Mouse (Mus musculus) c-Kit-positive CD71-negative TER-119-negative erythroid progenitor cells, embryonic 14.5 days (primary cell): ENCODE measurements around the gene Mical3.
"Not testable (repeated sequence)": the region's sequence is repeated elsewhere in the genome, so short reads cannot be mapped to it uniquely, and the experiment has no call there.

Experiments
- DNase-seq: peaks from one replicate; pipeline ENCODE4 v3.0.0-alpha.2; 2013; ENCODE audit warnings: low read depth

Gene Mical3

DNA sequence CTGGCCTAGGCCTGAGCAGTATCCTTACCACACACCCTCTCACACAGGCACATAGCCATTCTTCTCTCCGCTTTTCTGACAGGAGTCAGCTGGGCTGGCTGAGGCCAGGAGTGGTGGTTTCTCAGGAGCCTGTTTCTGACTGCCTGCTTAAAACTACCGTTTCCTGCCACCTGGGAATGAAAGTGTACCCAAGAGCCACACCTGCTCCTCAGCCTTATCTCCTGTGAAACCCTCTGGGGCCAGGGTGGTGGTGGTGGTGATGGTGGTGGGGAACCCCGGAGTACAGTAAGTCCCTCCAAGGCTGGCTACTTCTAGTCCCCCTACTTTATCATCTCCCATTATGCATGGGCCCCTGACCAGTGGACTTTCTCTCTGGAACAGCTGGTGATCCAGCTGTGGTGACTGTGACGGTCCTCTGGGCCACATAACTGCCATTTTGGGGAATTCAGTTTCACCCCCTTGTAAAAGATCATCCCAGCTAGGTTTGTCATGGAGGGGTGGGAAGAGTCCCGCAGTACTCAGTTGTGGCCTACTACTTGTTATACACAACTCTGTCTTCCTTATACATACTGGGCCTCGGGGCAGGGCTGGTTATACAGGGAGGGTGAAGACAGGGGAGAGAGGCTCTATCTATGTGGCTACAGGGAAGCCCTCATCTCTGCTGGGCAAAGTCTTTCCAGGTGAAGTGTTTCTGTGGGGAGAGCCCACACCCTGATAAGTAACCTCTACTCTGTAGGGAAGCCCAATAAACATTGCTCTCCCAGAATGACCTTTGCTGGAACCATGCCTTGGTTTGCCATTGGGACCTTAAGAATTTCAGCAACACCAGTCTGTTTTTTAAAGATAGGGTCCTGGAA lies 200.1 kb downstream of the Mical3 start:
- no peak for DNase-seq

DNA sequence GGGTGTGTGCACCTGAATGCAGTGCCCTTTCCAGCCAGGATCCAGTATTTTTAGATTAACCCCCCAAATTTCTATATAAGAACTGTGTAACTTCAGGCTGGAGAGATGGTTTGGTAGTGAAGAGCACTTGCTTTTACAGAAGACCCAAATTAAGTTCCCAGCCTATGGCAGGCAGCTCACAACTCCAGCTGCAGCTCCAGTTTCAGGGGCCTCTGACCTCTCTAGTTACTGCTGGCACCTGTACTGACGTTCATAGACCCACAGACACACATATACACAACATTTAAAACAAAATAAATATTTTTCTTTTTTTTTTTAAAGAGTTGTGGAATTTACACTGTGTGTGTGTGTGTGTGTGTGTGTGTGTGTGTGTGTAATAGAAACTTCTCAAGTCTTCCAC lies 201.4 kb downstream of the Mical3 start:
- no peak for DNase-seq

DNA sequence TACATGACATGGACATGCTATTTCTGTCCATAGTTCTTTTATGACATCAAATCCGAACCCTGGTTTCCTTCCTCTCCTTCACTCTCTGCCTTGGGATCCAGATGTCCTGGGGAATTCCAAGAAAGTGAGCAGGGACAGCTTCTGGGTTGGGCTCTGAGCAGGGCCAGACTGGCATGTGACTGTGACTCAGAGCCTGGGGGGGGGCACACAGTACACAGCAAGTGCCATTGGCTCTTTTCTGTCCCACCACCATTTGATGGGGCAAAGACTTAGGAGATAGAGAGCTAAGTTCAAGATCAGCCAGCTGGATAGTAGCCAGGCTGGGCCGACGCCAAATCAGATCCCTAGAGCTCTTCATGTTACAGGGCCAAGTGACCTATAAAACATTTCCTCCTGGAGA lies 203.0 kb downstream of the Mical3 start:
- no peak for DNase-seq

DNA sequence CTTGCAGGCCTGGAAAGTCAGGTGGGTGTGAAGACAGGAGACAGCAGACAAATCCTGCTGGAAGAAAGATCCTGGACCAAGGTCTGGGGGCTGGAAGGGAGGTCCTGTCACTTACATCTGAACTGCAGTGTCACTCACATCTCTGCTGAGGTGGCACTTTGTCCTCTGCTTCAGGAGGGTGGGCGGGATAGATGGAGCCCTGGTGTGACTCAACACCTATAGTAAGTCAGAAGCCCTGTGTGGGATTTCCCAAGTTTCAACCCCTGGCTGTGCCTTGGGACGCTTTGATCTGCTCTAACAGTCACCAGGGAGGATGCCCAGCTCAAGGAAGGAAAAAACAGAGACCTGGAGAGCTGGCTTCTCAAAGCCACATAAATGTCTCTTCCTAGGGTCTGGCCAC lies 203.9 kb downstream of the Mical3 start:
- DNase-seq, result no peak

DNA sequence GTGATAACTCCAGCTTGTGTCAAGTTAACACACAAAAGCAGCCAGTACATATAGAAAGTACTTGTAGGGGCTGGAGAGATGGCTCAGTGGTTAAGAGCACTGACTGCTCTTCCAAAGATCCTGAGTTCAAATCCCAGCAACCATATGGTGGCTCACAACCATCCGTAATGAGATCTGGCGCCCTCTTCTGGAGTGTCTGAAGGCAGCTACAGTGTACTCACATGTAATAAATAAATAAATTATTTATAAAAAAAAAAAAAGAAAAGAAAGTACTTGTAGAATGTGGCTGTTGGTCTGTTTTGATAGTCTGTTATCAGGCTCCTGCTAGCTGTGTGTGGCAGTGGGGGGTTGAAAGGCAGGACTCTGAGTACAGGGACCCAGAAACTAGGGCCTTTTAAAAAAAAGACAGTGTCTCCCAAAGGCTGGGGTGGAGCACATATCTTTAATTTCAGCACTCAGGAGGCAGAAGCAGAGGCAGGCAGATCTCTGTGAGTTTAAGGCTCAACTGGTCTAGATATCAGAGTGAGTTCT lies 205.9 kb downstream of the Mical3 start:
- not testable (repeated sequence) for DNase-seq

DNA sequence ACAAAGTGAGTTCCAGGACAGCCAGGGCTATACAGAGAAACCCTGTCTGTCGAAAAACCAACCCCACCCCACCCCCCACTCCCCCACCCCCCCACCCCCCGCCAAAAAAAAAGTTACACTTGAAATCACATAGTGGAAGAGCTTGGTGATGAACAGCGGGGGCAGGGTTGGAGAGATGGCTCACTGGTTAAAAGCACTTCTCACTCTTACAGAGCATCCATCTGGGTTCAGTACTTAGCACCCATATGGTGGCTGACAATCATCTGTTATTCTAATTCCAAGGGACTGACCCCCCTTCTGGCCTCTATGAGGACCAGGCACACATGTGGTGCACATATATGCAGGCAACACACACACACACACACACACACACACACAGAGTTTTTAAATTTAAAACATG lies 212.8 kb downstream of the Mical3 start:
- no peak for DNase-seq

DNA sequence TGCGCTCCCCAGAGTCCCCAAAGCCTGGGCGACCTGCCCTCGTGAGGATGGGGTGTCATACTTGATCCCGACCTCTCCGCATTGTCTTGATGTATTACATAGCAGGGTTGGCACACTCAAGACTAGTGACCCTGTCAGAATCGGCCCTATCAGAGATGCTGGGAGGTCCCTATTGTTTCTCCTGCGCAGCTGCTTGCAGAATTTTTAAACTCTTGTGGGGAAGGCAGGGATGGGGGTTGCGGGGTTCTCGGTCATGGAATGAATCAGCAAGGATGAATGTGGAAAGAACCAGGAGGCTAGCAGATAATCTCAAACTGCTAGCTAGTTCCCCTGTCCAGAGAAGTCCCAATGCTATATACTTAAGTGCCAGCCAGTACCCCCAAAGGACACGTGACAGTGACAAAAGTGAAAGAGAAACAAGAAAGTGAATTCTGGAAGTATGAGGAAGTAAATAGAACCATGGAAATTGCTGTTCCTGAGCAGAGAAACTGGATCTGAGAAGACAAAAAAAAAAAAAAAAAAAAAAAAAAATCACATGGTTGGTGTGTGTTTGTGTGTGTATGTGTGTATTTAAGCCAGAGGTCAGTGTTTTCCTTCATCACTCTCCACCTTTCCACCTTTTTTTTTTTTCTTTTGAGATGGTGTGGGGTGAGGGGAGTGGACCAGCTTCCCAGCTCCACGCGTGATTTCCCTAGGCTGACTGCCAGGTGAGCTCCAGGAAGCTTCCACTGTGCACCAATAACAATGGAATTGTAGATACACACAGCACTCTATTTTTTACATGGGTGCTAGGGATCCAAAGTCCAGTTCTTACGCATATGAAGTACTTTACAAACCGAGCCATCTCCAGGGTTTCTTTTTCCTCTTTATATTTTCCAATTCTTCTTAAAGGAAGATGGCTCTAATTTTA lies 213.6 kb downstream of the Mical3 start:
- not testable (repeated sequence) for DNase-seq

DNA sequence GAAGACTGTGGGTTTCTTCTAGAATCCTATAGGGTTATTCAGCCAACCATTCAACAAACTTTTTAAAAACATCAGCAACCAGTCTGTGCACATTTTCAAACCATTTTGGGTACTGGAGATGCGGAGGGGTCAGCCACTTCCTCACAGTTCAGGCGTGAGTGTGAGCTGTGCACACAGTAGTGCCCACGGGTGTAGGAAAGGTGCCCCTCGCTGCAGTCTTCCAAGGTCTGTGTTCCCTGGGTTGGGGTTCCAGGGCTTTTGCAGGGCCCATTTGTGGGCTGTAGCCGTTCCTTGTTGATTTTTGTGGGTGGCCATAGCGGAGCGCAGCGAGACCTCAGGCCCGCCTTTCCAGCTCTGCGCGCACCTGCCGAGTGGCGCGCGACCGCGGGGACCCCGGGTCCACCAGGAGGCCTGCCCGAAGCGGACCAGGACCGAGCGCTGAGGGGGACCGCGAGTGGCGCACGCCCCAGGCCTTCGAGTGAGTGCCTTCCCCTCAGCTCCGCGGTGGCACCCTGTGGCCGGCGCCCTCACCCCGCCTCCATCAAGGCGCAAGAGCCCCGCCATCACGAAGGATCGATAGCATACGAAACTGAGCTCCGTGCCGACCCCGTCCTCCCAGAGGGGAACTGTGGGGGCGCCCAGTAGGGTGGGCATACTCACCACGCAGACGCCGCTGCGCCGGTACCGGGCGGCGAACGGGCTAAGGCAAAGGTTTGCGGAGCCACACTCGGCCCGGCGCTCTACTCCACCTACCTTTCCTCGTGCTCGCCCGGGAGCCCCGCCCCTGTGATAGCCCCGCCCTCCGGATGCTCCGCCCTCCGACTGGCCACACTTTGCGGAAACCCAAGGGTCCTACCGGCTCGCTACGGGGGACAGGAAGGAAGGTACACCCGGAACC lies 214.5 kb downstream of the Mical3 start, which contains the start of gene Bid:
Gene Bid (minus strand): TSS at position 780 of the 898 bp plus-strand sequence.
- DNase-seq, result peak; percentile 80

DNA sequence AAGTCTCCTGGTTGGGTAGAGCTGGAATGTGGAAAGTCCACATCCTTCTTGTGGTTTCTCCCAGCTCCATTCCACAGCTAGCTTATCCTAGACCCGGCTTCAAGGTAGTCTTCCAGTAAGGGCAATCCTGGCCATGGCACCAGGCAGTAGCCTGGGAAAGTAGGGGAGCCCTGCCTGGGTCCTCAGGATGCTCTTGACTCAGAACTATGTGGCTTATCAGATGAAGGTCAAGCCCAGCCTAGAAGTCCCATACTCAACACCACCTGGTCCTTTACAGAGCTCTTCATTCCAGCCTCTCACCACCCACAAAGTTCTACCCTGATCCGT lies 215.2 kb downstream of the Mical3 start:
- DNase-seq, result no peak

DNA sequence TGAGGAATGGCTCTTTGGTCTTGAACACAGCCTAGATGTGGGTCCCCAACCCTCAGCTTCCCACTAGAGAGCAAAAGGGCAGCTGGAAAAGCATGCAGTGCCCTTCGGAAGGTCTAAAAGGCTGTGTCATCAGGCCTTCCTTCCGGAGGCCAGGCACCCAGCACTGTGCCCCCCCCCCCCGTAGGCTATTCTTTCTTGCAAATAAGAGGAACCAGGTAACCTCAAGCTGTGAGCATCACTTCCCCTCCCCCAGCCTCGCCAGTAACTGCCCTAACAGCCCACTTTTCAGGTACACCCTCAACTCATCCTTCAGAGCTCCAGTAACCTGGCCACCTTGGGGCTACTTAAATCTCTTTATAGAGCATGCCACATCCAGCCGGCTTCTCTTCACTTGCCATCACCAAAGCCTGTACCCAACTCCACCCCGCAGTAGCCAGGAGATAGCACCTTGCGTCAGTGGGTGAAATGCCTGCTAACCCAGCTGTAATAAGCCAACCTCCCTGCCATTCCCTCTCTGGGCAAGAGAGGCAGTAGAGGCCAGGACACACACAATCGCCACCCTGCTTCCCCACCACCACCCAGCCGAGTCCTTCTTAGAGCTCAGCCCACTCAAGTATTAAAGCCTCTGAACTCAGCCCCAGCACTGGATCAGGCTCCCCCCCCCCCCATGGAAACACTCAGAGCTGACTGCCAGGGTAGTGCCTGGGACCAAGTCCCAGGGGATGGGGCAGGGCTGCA lies 215.7 kb downstream of the Mical3 start:
- peak; percentile 54 for DNase-seq

DNA sequence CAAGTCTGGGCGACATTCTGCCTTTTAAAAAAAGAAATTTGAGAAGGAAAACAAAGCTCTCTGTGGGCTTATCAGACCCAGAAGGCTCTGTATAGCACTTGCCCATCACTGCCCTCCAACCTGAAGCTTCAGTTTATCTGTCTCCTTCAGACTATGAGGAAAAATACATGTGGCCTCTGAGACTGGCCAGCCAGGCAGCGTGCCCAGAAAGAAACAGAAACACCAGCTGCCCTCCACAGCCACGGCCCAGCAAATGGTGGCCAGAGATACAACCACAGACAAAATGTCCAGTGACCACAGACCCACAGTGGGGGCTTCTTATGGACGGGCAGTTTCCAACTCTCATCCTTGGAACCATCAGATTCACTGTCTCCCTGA lies 216.3 kb downstream of the Mical3 start:
- no peak for DNase-seq

DNA sequence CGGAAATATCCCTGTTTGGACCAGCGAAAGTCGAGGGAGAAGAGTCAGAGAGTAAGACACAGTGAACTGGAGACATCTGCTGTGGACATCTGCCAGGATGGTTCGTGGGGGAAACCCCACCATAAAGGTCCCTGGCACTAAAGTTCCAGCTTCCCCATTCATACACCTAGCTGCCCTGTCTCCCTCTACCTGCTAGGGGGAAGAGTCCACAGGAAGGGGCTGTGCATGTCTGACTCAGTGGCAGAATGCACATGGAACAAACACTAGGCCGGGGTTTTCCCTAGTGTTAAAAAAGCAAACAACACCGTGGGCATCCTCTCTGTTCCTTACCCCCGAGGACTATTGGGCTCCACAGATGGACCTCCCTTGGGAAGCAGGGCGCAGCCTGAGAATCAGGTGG lies 217.0 kb downstream of the Mical3 start:
- no peak for DNase-seq

DNA sequence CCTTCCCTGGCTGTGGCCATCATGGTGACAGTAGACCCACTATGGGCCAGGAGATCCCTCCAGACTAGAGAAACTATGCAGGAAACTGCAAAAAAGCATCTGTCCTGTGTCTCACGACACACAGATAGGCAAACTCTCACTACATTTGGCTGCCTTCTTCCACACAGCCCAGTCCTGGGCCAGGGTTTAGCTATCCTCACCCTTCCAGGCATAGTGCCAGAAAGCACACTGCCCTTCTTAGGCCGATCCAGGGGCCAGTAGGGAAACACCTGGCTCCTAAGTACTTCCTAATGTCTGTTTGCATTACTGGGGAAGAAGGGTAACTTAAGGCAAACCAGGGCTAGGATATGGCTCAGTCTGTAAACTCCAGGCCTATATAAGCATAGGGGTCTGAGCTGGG lies 217.9 kb downstream of the Mical3 start:
- no peak for DNase-seq

DNA sequence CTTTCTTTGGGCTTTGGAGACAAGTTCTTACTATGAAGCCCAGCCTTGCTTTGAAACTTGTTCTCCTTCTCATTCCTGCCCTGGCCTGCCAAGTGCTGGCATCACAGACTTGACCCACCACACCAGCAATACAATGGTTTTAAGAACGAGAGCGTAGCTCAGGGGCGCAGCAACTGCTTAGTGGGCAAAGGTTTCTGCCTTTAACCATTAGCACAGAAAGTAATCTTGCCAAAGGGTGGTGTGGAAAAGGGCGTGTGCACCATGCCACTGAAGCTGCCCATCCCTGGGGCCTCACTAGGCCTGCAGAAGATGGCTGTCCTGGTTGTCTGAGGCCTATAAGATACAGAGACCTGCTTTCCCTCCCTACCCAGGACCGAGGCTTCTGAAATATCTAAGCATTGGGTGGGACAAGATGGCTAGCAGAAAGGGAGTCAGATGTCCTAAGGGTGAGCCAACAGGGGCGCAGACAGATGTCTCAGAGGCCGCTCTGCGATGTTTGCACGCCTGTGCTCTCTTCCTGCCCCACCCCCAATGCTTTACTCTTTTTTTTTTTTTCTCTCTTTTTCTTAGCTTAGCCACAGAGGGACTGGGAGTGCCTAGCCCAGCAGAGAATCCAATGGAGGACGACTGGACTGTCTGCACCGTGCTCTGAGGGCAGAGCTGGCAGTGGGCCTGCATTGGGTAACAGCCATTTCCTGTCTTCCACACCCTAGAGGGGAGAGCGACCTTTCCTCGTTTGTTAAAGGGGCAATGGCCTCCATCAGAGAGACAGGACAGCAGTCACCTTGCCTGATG lies 219.4 kb downstream of the Mical3 start:
- no peak for DNase-seq

DNA sequence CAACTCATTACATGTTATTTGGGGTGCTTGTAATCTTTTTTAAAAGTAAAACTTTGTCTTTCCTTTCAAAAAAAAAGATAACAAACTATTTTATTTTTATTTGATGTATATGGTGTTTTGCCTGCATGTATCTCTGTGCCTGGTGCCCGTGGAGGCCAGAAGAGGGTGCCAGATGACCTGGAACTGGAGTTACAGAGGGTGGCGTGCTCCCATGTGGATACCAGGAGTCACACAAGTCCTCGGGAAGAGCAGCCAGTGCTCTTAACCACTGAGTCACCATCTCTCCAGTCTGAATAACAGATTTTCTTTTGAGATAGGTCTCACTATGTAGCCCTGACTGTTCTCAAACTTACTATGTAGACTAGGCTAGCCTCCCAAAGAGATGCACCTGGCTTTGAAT lies 221.3 kb downstream of the Mical3 start:
- no peak for DNase-seq

DNA sequence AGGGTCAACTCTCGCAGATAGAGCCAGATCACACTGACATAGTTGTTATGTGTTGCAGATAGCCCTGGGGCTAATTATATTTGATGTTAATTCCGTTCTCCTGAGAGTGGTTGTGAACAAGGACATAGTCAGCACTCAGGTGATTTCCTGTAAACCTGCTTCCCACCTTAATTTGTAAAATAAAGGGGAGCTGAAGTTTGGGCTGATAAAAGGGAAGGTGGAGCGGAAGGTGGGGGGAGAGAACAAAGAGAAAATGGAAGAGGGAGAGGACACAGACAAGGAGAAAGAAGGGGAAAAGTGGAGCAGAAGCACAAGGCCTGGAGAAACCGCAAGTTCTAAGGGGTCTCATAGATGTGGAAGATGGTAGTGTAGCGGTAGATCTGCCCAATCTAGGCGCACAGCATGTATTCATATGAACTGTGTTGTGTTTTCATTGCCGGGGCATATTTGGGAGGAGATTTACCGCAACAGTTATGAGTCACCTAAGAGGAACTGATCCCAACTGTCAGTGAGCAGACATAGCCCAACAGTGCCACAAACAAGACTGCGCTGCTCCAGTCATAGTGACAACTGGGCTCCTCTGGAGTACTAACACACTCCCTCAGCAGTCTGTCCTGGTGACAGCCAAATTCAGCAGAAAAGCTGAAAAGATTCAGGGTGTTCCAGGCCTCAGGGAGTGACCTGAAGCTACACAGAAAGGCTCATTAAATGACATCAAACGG lies 222.8 kb downstream of the Mical3 start:
- DNase-seq, result not testable (repeated sequence)

DNA sequence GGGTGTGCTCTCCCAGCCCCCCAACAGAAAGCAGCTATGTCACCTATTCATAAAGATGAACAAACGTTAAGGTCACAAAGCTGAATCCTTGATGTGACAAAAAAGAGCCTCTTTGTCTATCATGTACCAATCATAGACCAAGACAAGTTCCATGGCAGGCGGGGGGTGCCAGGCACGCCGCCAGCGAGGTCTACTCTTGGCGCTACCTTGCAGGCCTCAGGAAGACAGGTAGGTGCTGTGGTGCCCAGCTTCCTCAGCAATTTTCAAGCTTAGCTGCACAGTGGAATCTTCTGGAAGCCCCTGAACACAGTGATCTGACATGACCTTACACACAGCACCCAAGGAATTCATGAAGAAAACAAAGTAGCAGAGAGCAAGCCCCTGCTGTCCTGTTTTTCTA lies 224.3 kb downstream of the Mical3 start:
- DNase-seq, result no peak

DNA sequence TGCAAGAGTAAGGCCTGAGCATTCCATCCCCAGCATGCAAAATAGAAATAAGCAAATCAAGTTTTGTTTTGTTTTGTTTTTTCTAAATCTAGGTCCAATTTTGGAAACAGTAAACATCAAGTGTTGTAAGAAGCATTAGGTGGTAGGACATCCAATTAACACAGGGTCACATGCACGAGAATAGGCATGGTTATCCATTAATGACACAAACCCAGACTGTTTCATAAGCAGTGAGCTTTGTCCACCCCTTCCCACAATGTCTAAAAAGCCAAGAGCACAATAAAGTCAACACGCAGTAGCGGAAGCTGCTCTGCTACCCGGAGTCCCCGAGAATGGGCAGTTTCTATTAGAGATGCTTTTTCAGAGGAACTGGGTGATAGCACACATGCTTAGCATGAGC lies 225.7 kb downstream of the Mical3 start:
- no peak for DNase-seq

DNA sequence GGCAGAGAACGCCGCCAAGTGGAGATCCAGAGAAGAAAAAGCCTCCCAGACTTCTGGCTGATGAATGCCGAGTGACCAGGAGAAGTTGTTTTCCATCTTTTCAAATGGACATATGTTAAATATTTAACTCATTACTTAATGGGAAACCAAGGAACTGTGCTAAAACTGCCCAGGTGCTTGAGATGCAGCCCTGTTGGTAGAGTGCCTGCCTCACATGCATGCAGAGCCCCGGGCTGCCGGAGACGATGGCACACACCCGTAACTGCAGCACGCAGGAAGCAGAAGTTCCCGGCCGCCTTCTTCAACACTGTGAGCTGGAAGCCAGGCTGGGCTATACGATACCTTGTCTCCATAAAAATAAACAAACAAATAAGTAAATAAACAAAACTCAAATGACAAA lies 226.8 kb downstream of the Mical3 start:
- DNase-seq, result no peak

DNA sequence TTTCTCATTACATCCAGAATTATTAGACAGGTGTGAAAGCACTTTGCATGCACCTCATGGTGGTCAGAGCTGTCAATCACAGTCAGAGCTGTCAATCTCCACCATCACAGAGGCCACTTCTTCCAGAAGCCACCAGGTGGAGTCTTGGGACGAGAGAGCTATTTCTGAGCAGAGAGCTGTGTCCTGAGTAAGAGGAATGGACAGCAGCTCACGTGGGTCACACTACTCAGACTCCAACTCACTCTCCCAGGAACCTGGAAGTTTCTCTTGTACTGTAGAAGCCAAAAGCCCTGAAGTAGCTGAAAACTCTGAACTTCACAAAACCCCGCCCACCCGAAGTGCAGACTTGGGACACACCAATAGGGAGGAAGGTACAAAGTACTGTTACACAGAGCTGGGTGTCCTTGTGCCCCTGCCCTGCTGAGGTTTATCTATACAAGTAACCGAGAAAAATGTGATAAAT lies 227.3 kb downstream of the Mical3 start:
- DNase-seq, result no peak
